Mouse (Mus musculus): ENCODE data around the gene Srgn.

DNA sequence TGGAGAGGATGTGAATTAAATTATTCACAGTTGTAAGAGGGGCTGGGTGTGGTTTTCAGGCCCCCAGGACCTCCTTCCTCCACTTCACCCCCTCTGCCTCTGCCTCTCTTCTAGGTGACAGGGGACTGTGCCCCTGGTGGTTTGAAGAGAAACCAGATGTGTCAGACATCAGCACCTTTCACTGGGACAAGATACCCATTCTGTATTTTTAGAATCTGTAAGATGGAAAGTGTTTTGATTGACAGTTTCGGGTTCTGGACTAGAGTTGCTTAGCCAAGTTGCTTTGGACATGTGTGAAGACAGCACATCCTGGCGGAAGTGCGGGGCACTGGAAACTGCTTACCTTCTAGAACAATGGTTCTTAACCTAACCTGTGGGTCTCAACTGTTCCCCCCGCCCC lies 17.1 kb upstream of the Srgn start:
- TF ChIP-seq CTCF (IDR thresholded peaks at IDR 0.05; ENCODE audit: low read depth, low read length) (no peak), POLR2A (IDR thresholded peaks at IDR 0.05; ENCODE audit: insufficient read depth, low read length) (no peak)
